Mouse (Mus musculus) forebrain, embryonic 14.5 days (tissue): ENCODE data around the gene Ormdl2. TPM values are rescaled to one million over a fixed set of nuclear protein-coding genes. Genes with fewer than 3 reads are reported as not detected.

Experiments used
- ATAC-seq: fragments of 200-750 bp; cut with Nextera tagmentation; 2 replicates; pipeline ENCODE4 v1.8.0; 2017; ENCODE audit warnings: mild to moderate bottlenecking, moderate library complexity
- DNase-seq: peaks from one replicate; pipeline ENCODE4 v3.0.0-alpha.2; 2015; ENCODE audit warnings: low spot score
- H3K27ac ChIP-seq: fragments of 300-500 bp; sonication (generic); 2 replicates; pipeline ENCODE4 v1.5.1; 2014; ENCODE audit warnings: low read depth, mild to moderate bottlenecking, control low read depth, low read length, moderate library complexity
- H3K27me3 ChIP-seq: fragments of 300-500 bp; sonication (generic); replicated peaks from 2 replicates; pipeline ENCODE4 v1.6.1; 2014; ENCODE audit warnings: low read length, control low read depth, mixed read lengths; ENCODE audit not compliant: control insufficient read depth, insufficient read depth
- H3K36me3 ChIP-seq: fragments of 300-500 bp; sonication (generic); 2 replicates; pipeline ENCODE4 v1.6.1; 2014; ENCODE audit warnings: low read length, control low read depth; ENCODE audit not compliant: control insufficient read depth, insufficient read depth
- H3K4me1 ChIP-seq: fragments of 300-500 bp; sonication (generic); 2 replicates; pipeline ENCODE4 v1.6.1; 2014; ENCODE audit warnings: antibody characterized with exemption, low read length, control low read depth; ENCODE audit not compliant: control insufficient read depth, insufficient read depth
- H3K4me2 ChIP-seq: fragments of 300-500 bp; sonication (generic); 2 replicates; pipeline ENCODE4 v1.6.1; 2014; ENCODE audit warnings: mild to moderate bottlenecking, control low read depth, low read length
- H3K4me3 ChIP-seq: fragments of 300-500 bp; sonication (generic); 2 replicates; pipeline ENCODE4 v1.5.1; 2014; ENCODE audit warnings: low read depth, low read length, control low read depth
- H3K9ac ChIP-seq: fragments of 300-500 bp; sonication (generic); 2 replicates; pipeline ENCODE4 v1.6.1; 2014; ENCODE audit warnings: mild to moderate bottlenecking, low read length, control low read depth, moderate library complexity
- H3K9me3 ChIP-seq: fragments of 300-500 bp; sonication (generic); replicated peaks from 2 replicates; pipeline ENCODE4 v1.6.1; 2016; ENCODE audit warnings: low read length, control low read depth, mixed read lengths; ENCODE audit not compliant: control insufficient read depth
- WGBS: fragments of 180-500 bp; shearing (Covaris S2); extraction: QIAGEN DNeasy Blood & Tissue Kit; methylation state at CpG from one replicate; pipeline ENCODE4 v1.1.7; 2014; 5-methylcytosine and 5-hydroxymethylcytosine counted together
- polyA plus RNA-seq: library from polyadenylated mRNA; unstranded; fragments of >200 nt; fragmentation: Nextera tagmentation; extraction: Ambion mirVana; gene quantifications from 2 replicates; pipeline ENCODE4 v1.2.1, GENCODE M21; 2014

Gene Ormdl2
- polyA plus RNA-seq: 30.9 and 44.3 TPM in 2 replicates

- peak within 1 kb of the TSS; percentile 33; the same call in 1 of the 2 replicates for H3K27ac ChIP-seq
- peak within 1 kb of the TSS; percentile 85 for H3K4me2 ChIP-seq
- WGBS: under 1% methylated on average over 46 of the region's 46 CpGs
- ATAC-seq (peak; percentile 100), DNase-seq (peak; percentile 100)
- H3K4me3 ChIP-seq: peak within 1 kb of the TSS; percentile 87
- peaks cover 38% of the 10 kb centered on the region for H3K36me3 ChIP-seq
- H3K9ac ChIP-seq: peak within 1 kb of the TSS; percentile 81
- no peaks in the 10 kb centered on the region for H3K9me3 ChIP-seq
- H3K4me1 ChIP-seq: peaks cover 12% of the 10 kb centered on the region
- no peaks in the 10 kb centered on the region for H3K27me3 ChIP-seq
These were observed at the start of gene Ormdl2 for GRCm38 (mm10) chr10:128821358-128822056. TSS of gene Ormdl2 (minus strand) at chr10:128821645.

- H3K27ac ChIP-seq: no peak overlapping the region
- H3K4me3 ChIP-seq: no peak overlapping the region
- H3K9me3 ChIP-seq: no peaks in the 10 kb centered on the region
- H3K4me2 ChIP-seq: no peak overlapping the region
- peaks cover 38% of the 10 kb centered on the region for H3K36me3 ChIP-seq
- WGBS: 85% methylated on average over 3 of the region's 3 CpGs
- H3K9ac ChIP-seq: no peak overlapping the region
- ATAC-seq: no peak
- no peaks in the 10 kb centered on the region for H3K27me3 ChIP-seq
- no peak for DNase-seq
- H3K4me1 ChIP-seq: no peaks in the 10 kb centered on the region
These were observed 48.9 kb upstream of the Ormdl2 start for GRCm38 (mm10) chr10:128870341-128870740.

DNA sequence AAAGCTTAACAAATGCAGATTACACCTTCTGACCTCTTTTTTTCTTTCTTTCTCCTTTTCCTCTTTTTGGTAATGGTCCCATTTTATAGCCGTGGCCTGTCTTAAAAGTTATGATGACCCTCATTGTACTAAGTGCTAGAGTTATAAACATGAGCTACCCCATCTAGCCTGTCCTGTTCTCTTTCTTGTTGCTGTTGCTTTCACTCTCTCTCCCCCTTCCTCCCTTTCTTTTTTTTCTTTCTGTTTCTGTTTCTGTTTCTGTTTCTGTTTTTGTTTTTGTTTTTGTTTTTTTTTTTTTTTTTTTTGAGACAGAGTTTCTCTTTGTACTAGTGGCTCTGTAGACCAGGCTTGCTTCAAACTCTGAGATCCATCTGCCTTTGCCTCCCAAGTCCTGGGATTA lies 45.1 kb upstream of the Ormdl2 start:
- Histone ChIP-seq H3K9ac (no peak overlapping the region), H3K36me3 (peaks cover 25% of the 10 kb centered on the region), H3K4me2 (no peak overlapping the region), H3K4me3 (no peak overlapping the region), H3K9me3 (no peaks in the 10 kb centered on the region), H3K27ac (no peak overlapping the region), H3K4me1 (no peaks in the 10 kb centered on the region), H3K27me3 (no peaks in the 10 kb centered on the region)
- WGBS: 89% methylated on average over 1 of the region's 1 CpGs
- no peak for ATAC-seq
- DNase-seq: no peak

- DNase-seq (no peak), ATAC-seq (no peak)
- H3K36me3 ChIP-seq: peaks cover 21% of the 10 kb centered on the region
- 92% methylated on average over 3 of the region's 3 CpGs for WGBS
- no peak overlapping the region for H3K27ac ChIP-seq
- no peaks in the 10 kb centered on the region for H3K9me3 ChIP-seq
- H3K9ac ChIP-seq: no peak overlapping the region
- no peaks in the 10 kb centered on the region for H3K4me1 ChIP-seq
- H3K4me2 ChIP-seq: no peak overlapping the region
- no peak overlapping the region for H3K4me3 ChIP-seq
- H3K27me3 ChIP-seq: no peaks in the 10 kb centered on the region
These were observed 44.6 kb upstream of the Ormdl2 start for GRCm38 (mm10) chr10:128866042-128866441.

- Histone ChIP-seq H3K4me3 (no peak overlapping the region), H3K36me3 (peaks cover 54% of the 10 kb centered on the region), H3K9ac (no peak overlapping the region), H3K9me3 (no peaks in the 10 kb centered on the region), H3K27me3 (no peaks in the 10 kb centered on the region), H3K4me1 (no peaks in the 10 kb centered on the region), H3K27ac (no peak overlapping the region), H3K4me2 (no peak overlapping the region)
- no peak for DNase-seq
- ATAC-seq: no peak
These were observed 39.7 kb upstream of the Ormdl2 start for GRCm38 (mm10) chr10:128861176-128861575.

GRCm38 (mm10) chr10:128850339-128850738 lies 28.9 kb upstream of the Ormdl2 start:
- H3K36me3 ChIP-seq: peaks cover 51% of the 10 kb centered on the region
- no peak for DNase-seq
- H3K9me3 ChIP-seq: no peaks in the 10 kb centered on the region
- H3K4me2 ChIP-seq: no peak overlapping the region
- H3K4me1 ChIP-seq: no peaks in the 10 kb centered on the region
- H3K27me3 ChIP-seq: no peaks in the 10 kb centered on the region
- H3K4me3 ChIP-seq: no peak overlapping the region
- 74% methylated on average over 3 of the region's 3 CpGs for WGBS
- H3K27ac ChIP-seq: no peak overlapping the region
- ATAC-seq: no peak
- H3K9ac ChIP-seq: no peak overlapping the region

GRCm38 (mm10) chr10:128848426-128848825 lies 27.0 kb upstream of the Ormdl2 start:
- Histone ChIP-seq H3K9ac (no peak overlapping the region), H3K27me3 (no peaks in the 10 kb centered on the region), H3K4me1 (no peaks in the 10 kb centered on the region), H3K4me2 (no peak overlapping the region), H3K9me3 (no peaks in the 10 kb centered on the region), H3K27ac (no peak overlapping the region), H3K36me3 (peaks cover 54% of the 10 kb centered on the region), H3K4me3 (no peak overlapping the region)
- ATAC-seq (no peak), DNase-seq (no peak)
- WGBS: 74% methylated on average over 2 of the region's 2 CpGs

DNA sequence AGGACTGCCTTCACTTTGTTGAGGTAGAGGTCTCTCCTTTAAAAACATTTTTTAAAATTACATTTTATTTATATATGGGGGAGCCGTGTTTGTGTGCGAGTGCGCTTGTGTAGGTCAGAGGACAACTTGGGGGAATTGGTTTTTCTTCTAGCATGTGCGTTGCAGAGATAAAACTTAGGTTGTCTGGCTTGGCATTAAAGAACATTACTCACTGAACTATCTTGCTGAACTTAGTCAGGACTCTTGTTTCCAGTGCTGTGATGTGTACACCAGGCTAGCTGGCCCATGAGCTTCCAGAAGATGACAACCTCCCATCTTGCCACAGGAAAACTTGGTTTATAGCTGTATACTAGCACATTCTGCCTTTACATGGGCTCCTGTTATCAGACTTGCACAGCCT lies 25.2 kb upstream of the Ormdl2 start:
- WGBS: 96% methylated on average over 4 of the region's 4 CpGs
- Histone ChIP-seq H3K36me3 (peaks cover 61% of the 10 kb centered on the region), H3K27me3 (no peaks in the 10 kb centered on the region), H3K27ac (no peak overlapping the region), H3K4me1 (no peaks in the 10 kb centered on the region), H3K9ac (no peak overlapping the region), H3K4me2 (no peak overlapping the region), H3K4me3 (no peak overlapping the region), H3K9me3 (no peaks in the 10 kb centered on the region)
- ATAC-seq (no peak), DNase-seq (no peak)

- Histone ChIP-seq H3K27me3 (no peaks in the 10 kb centered on the region), H3K4me1 (no peaks in the 10 kb centered on the region), H3K9me3 (no peaks in the 10 kb centered on the region), H3K36me3 (peaks cover 67% of the 10 kb centered on the region), H3K9ac (no peak overlapping the region), H3K4me2 (no peak overlapping the region), H3K4me3 (no peak overlapping the region), H3K27ac (no peak overlapping the region)
- DNase-seq (peak; percentile 79), ATAC-seq (no peak)
- 35% methylated on average over 2 of the region's 2 CpGs for WGBS
These were observed 24.1 kb upstream of the Ormdl2 start for GRCm38 (mm10) chr10:128845516-128845915.
